Mouse (Mus musculus) retina, adult 2 months (tissue): ENCODE data around the gene Stradb.
A peak's percentile ranks its signal among the peaks of the same experiment; 100 is the strongest.

Source experiments
- DNase-seq: peaks from one replicate; pipeline ENCODE4 v3.0.0-alpha.2; 2012; ENCODE audit warnings: low read depth, low spot score

Gene Stradb

DNA sequence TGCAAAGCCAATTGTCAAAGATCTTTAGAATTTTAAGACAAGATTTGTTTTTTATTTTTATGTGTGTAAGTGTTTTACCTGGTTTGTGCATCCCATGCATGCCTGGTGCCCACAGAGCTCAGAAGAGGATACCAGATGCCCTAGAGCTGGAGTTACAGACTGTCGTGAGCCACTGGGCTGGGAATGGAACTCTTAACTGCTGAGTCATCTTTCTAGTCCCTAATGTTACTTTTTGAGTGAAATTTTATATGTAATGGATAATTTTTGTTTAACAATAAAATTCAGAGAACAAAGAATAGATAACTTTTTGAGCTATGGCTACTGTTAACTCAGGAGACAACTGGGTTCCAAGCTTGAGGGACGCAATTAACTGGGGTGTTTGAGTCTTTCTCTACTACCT, 13.6 kb upstream of the Stradb start:
- no peak for DNase-seq

DNA sequence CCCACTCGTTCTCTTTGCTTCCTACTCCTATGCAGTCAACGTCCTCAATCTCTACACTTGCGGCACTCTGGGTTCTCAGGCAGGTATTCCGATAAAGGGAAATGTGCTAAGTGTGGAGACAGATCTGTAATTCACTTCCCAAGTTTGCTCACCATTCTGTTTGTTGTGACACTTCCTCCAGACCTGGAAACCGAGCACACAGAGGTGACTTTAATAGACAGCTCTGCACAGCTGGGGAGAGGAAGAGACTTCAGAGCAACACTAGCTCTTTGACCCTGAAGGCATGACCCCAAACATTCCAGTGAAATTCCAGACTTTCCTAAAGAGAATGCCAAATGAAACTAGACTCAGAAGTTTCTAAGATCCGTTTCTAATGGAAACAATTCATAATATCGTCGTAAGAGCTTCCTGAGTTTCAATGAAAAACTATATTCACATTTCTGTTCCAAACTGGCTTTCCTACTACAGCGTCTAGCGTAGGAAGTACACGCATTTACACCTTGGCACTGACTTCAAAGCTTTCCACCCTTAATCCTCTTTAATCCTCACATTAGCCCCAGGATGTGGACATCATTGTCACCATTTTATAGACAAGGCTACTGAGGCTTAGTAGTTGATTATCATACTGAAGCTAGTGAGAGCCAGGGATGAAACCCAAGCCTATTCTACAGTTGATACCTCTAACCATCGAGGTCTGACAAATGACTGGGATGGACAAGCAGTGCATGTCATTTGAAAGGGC, 12.0 kb upstream of the Stradb start:
- DNase-seq: no peak

DNA sequence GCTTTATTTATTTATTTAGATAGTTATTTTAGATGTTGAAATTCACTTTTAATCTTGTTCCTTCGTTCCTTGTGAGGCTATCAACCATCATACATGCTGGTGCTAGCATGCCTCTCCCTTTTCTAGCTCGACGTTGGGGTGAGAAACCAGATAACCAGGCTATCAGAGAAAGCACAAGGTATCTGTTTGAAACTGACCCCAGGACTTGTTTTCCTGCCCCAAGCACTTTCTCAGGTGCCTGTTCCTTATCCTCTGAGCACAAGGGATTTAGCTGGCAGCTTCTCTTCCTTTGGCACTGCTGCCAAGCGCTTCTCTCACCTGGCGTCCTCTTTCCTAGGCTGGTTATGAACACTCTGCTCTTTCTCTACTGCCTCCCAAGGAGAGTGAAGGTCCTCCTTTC, 10.9 kb upstream of the Stradb start:
- DNase-seq: no peak

- no peak for DNase-seq
Observed at GRCm38 (mm10) chr1:58962865-58963264, 10.5 kb upstream of the Stradb start.

GRCm38 (mm10) chr1:58967534-58967933, 5.8 kb upstream of the Stradb start:
- no peak for DNase-seq

DNA sequence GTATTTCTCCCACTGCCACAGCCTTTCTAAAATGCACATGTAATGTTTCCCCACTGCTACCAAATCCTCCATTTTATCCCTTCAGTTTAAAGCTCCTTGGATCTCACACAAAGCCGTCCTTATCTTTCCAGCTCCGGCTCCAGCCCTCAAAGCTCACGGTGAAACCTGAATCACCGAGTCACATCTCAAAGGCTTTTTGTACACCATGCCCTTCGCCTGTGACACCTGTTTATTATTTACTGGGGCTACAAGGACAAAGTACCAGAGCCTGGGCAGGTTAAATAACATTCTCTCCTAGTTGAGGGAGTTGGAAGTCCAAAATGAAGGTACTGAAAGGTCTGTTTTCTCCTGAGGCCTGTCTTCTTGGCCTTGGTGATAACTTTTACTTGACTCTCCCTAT, 3.3 kb upstream of the Stradb start:
- no peak for DNase-seq

- DNase-seq: no peak
Observed at GRCm38 (mm10) chr1:58971097-58971496, 2.2 kb upstream of the Stradb start.

GRCm38 (mm10) chr1:58972851-58973365, 414 bp upstream of the Stradb start:
- DNase-seq: peak; percentile 53

- DNase-seq: no peak
Observed at GRCm38 (mm10) chr1:58982276-58982675, 9.0 kb downstream of the Stradb start.

- DNase-seq: no peak
Observed at GRCm38 (mm10) chr1:58984586-58984985, 11.3 kb downstream of the Stradb start.

DNA sequence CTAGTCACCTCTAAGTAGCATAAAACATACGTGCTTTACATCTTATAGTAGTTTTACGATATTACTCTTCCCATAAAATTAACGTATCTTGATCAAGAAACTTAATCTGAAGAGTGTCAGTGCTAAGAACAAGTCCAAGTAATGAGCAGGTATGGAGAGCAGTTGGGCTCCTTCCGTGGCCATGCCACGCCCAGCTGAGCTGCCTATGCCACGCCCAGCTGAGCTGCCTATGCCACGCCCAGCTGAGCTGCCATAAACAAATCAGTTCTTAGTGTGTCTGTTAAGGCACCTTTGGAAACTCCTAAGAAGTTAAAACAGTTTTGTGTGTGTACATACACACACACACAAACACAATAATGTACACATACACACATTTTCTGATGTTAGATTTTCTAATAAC, 19.8 kb downstream of the Stradb start:
- no peak for DNase-seq

GRCm38 (mm10) chr1:58993723-58994122, 20.4 kb downstream of the Stradb start:
- DNase-seq: no peak

- no peak for DNase-seq
Observed at GRCm38 (mm10) chr1:58995313-58995712, 22.0 kb downstream of the Stradb start.

DNA sequence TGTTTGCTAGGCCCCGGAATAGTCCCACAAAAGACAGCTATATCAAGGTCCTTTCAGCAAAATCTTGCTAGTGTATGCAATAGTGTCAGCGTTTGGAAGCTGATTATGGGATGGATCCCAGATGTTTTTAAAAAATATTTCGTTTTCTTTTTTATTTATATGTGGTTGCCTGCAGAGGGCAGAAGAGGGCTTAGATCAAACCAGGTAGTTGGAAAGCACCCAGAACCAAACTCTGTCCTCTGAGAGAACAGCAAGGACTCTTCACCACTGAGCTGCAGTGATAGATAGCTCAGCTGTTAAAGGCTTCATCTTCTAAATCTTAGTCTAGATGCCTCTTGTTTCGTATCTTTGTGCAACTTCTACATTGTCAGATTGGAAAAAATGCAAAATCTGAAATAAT, 35.9 kb downstream of the Stradb start:
- DNase-seq: no peak

GRCm38 (mm10) chr1:59021556-59021955, 48.2 kb downstream of the Stradb start:
- DNase-seq: no peak

DNA sequence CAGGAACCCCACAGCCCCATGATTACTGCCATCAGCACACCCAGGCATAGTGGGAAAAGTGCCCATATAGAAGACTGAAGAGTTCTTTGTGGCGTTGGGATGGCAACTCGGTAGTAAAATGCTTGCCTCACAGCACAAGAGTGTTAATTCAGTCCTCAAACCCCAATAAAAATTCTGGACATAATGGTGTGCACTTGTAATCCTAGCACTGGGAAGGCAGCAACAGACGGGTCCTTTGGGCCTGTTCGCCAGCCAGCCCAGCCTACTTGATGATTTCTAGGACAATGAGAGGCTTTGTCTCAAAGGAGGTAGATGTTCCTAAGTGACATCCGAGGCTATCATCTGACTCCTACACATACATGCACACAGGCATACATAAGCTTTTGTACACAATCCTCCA, 64.4 kb downstream of the Stradb start:
- no peak for DNase-seq
